9 mouse cellular contexts compared by ENCODE assay signal in genomic region chr1:106901406-106901805, GRCm38 (mm10). TPM values are rescaled to one million over a fixed set of nuclear protein-coding genes. Genes with fewer than 3 reads are reported as not detected.
A peak's percentile ranks its signal among the peaks of the same experiment; 100 is the strongest.
DNase-seq lines count a peak whose midpoint lies in the region; ATAC-seq and TF ChIP-seq lines count a peak whose summit lies in the region.
"Had no signal": no experiment of that assay in that cellular context is flagged by ENCODE, and none has a peak within 500 bp of the region (broad histone marks: within the 10 kb centered on the region; RNA-seq: fewer than 3 reads in every experiment).

No protein-coding gene starts in this region.

- peak; percentile 68 for ATAC-seq in liver, embryonic 11.5 days (replicated peaks; ENCODE audit: low FRiP score)
- ATAC-seq in kidney, embryonic 14.5 days (ENCODE audit: low FRiP score, low TSS enrichment): 0 out of 2 replicates have a peak, but pooled peaks have one; percentile 62

- no peaks in the 10 kb centered on the region for H3K4me1 ChIP-seq in cerebellum, adult 2 months (ENCODE audit: control insufficient read depth, insufficient read depth, low read length)
- H3K4me1 ChIP-seq in liver, embryonic 11.5 days (replicated peaks; ENCODE audit: control insufficient read depth, insufficient read depth, low read length): no peaks in the 10 kb centered on the region
- no peaks in the 10 kb centered on the region for H3K4me1 ChIP-seq in kidney, embryonic 14.5 days (ENCODE audit: control insufficient read depth, insufficient read depth, low read length)
- H3K4me1 ChIP-seq: hindbrain, embryonic 15.5 days had no signal

- H3K9ac ChIP-seq in liver, embryonic 11.5 days (ENCODE audit: low read depth, low read length): no peak overlapping the region
- no peak overlapping the region for H3K9ac ChIP-seq in kidney, embryonic 14.5 days (ENCODE audit: low read depth, low read length)
- H3K9ac ChIP-seq: hindbrain, embryonic 15.5 days had no signal

- TF ChIP-seq CTCF in cerebellum, adult 2 months (IDR thresholded peaks at IDR 0.05; ENCODE audit: borderline replicate concordance, insufficient read depth, low read depth, low read length): peak; percentile 8; the same call in 1 of the 2 replicates

- H3K4me3 ChIP-seq in cerebellum, adult 2 months (replicated peaks; ENCODE audit: insufficient read depth, low read depth, low read length): no peak overlapping the region
- no peak overlapping the region for H3K4me3 ChIP-seq in liver, embryonic 11.5 days (ENCODE audit: low read depth, low read length)
- H3K4me3 ChIP-seq in kidney, embryonic 14.5 days (ENCODE audit: low read length): no peak overlapping the region
- H3K4me3 ChIP-seq: hindbrain, embryonic 15.5 days had no signal

- TF ChIP-seq POLR2A in cerebellum, adult 2 months (IDR thresholded peaks at IDR 0.05; ENCODE audit: borderline replicate concordance, insufficient read depth, low read length): no peak

- H3K27ac ChIP-seq in cerebellum, adult 2 months (ENCODE audit: insufficient read depth, low read length): no peak overlapping the region
- H3K27ac ChIP-seq in liver, embryonic 11.5 days (ENCODE audit: low read depth, low read length): no peak overlapping the region
- no peak overlapping the region for H3K27ac ChIP-seq in kidney, embryonic 14.5 days (ENCODE audit: low read depth, low read length)
- H3K27ac ChIP-seq: hindbrain, embryonic 15.5 days had no signal

- DNase-seq in cerebellum, adult 2 months: no peak
- DNase-seq in cerebellum, adult 11-12 months: no peak
- DNase-seq in liver, embryonic 11.5 days (ENCODE audit: low spot score): no peak
- DNase-seq in liver: no peak
- DNase-seq in adrenal gland, postnatal 36 days: peak; percentile 20 to 41
- peak; percentile 3 to 6 for DNase-seq in monocyte, adult 2 months (ENCODE audit: low read depth in 1 of 2, low spot score in 2 of 2)
- no peak for DNase-seq in cerebellum, adult 9-10 months

- H3K27me3 ChIP-seq in cerebellum, adult 2 months (ENCODE audit: control insufficient read depth, insufficient read depth, low read length): no peaks in the 10 kb centered on the region
- no peaks in the 10 kb centered on the region for H3K27me3 ChIP-seq in liver, embryonic 11.5 days (replicated peaks; ENCODE audit: control insufficient read depth, insufficient read depth, low read length)
- no peaks in the 10 kb centered on the region for H3K27me3 ChIP-seq in kidney, embryonic 14.5 days (ENCODE audit: control insufficient read depth, insufficient read depth, low read length)
- H3K27me3 ChIP-seq: hindbrain, embryonic 15.5 days had no signal

- H3K9me3 ChIP-seq in liver, embryonic 11.5 days (ENCODE audit: control insufficient read depth, low read length): no peaks in the 10 kb centered on the region
- H3K9me3 ChIP-seq in kidney, embryonic 14.5 days (ENCODE audit: control insufficient read depth, low read length): no peaks in the 10 kb centered on the region
- H3K9me3 ChIP-seq: hindbrain, embryonic 15.5 days had no signal

- H3K36me3 ChIP-seq in liver, embryonic 11.5 days (ENCODE audit: control insufficient read depth, insufficient read depth, low read length): no peaks in the 10 kb centered on the region
- no peaks in the 10 kb centered on the region for H3K36me3 ChIP-seq in kidney, embryonic 14.5 days (ENCODE audit: control insufficient read depth, insufficient read depth, low read length)
- H3K36me3 ChIP-seq: hindbrain, embryonic 15.5 days had no signal

- 33% methylated on average over 4 of the region's 4 CpGs for WGBS in cerebellum, adult 2 months
- WGBS in liver, embryonic 11.5 days: 21% methylated on average over 4 of the region's 4 CpGs
- WGBS in kidney, embryonic 14.5 days: 27% methylated on average over 4 of the region's 4 CpGs

- H3K4me2 ChIP-seq in liver, embryonic 11.5 days: no peak overlapping the region
- H3K4me2 ChIP-seq in kidney, embryonic 14.5 days (replicated peaks; ENCODE audit: low read depth, low read length): no peak overlapping the region
- H3K4me2 ChIP-seq: hindbrain, embryonic 15.5 days had no signal

RNA-seq across cellular contexts. Expression of gene Serpinb12, which starts 32.8 kb away (rescaled TPM):
- not detected in 2 replicates for polyA plus RNA-seq in cerebellum, adult 2 months (2012; rRNA removed)
- not detected in 2 replicates for polyA plus RNA-seq in liver, embryonic 11.5 days (2014; fragmentation: Nextera tagmentation; extraction: Ambion mirVana)
- not detected for total RNA-seq in adrenal gland, postnatal 36 days (2021)
- not detected in 2 replicates for polyA plus RNA-seq in kidney, embryonic 14.5 days (2014; fragmentation: Nextera tagmentation; extraction: Ambion mirVana)

RNA-seq across cellular contexts. Expression of gene Serpinb5, which starts 40.4 kb away (rescaled TPM):
- 0.13 and 0.20 TPM in 2 replicates for polyA plus RNA-seq in cerebellum, adult 2 months (2012; rRNA removed)
- polyA plus RNA-seq in liver, embryonic 11.5 days (2014; fragmentation: Nextera tagmentation; extraction: Ambion mirVana): not detected in 2 replicates
- not detected for total RNA-seq in adrenal gland, postnatal 36 days (2021)
- 0.21 TPM in 1 of 2 replicates, not detected in the other for polyA plus RNA-seq in kidney, embryonic 14.5 days (2014; fragmentation: Nextera tagmentation; extraction: Ambion mirVana)

Comparison
In these comparisons a context has a peak if more than half of its experiments do, and no peak if none do; other contexts are left out.
1. DNase-seq: peak in adrenal gland, postnatal 36 days (2 of 2) and monocyte, adult 2 months (2 of 2); none in cerebellum, adult 2 months (0 of 2), cerebellum, adult 11-12 months (single experiment), liver, embryonic 11.5 days (single experiment), liver (single experiment) and cerebellum, adult 9-10 months (single experiment).